In the genomic region with DNA sequence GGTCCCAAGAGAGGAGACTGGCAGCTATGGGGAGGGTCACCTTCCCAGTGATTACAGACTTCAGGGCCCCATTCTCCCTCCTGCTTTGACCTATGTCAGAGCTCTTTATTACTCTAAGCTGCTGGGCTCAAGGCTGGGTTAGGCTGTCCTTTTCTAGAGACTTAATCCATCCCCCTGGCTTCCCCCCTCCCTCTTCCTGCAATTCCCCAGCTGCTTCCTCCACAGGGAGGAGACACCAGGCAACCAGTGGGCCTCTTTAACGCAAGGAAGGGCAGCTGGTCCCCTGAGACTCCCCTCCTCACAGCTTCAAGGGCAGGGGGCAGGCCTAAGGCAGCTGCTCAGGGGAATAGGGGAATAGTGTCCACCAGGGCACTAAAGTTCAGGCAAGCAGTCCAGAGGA, we compare ENCODE assay signal across 9 mouse cellular contexts. TPM values are rescaled to one million over a fixed set of nuclear protein-coding genes. Genes with fewer than 3 reads are reported as not detected.
DNase-seq lines count a peak whose midpoint lies in the region; ATAC-seq and TF ChIP-seq lines count a peak whose summit lies in the region.
"Had no signal": no experiment of that assay in that cellular context is flagged by ENCODE, and none has a peak within 500 bp of the region (broad histone marks: within the 10 kb centered on the region; RNA-seq: fewer than 3 reads in every experiment).

No protein-coding gene starts in this region.

- no peaks in the 10 kb centered on the region for H3K79me2 ChIP-seq in heart, adult 2 months (replicated peaks; ENCODE audit: control insufficient read depth, insufficient read depth, low read length)

- no peak overlapping the region for H3K4me2 ChIP-seq in kidney, postnatal 0 days (ENCODE audit: low read length)
- H3K4me2 ChIP-seq in neural tube, embryonic 15.5 days: peak overlapping the region; percentile 99; the same call in 1 of the 2 replicates

- no peak for TF ChIP-seq POLR2A in kidney, adult 2 months (IDR thresholded peaks at IDR 0.05; ENCODE audit: low read depth, low read length)
- TF ChIP-seq POLR2A in heart, adult 2 months (IDR thresholded peaks at IDR 0.05; ENCODE audit: insufficient read depth, low read depth, low read length): 0 out of 2 replicates have a peak, but pooled peaks have one; percentile 32

- intact Hi-C loops in heart, adult 2 months (cut with DNase I): no loop called here

- H3K27me3 ChIP-seq in kidney, adult 2 months (replicated peaks; ENCODE audit: control insufficient read depth, insufficient read depth, low read length): no peaks in the 10 kb centered on the region
- no peaks in the 10 kb centered on the region for H3K27me3 ChIP-seq in heart, adult 2 months (ENCODE audit: control insufficient read depth, insufficient read depth, low read length)
- no peaks in the 10 kb centered on the region for H3K27me3 ChIP-seq in kidney, postnatal 0 days (ENCODE audit: insufficient read depth, low read length)
- H3K27me3 ChIP-seq in neural tube, embryonic 15.5 days (replicated peaks): peaks cover 8% of the 10 kb centered on the region; the same call in 1 of the 2 replicates

- peak; percentile 68 for DNase-seq in kidney, adult 2 months
- no peak for DNase-seq in kidney, adult 11 months
- DNase-seq in heart, adult 2 months: peak; percentile 62 to 73
- DNase-seq in kidney, postnatal 0 days (ENCODE audit: low spot score): peak; percentile 75
- no peak for DNase-seq in cerebellum, adult 11 months
- DNase-seq in spleen, postnatal 14 days (ENCODE audit: low spot score in 2 of 2): no peak
- no peak for DNase-seq in right cerebral cortex, adult 18-20 months

- no peaks in the 10 kb centered on the region for H3K36me3 ChIP-seq in kidney, adult 2 months (ENCODE audit: control insufficient read depth, insufficient read depth, low read length)
- H3K36me3 ChIP-seq in heart, adult 2 months (ENCODE audit: control insufficient read depth, insufficient read depth, low read length): no peaks in the 10 kb centered on the region
- H3K36me3 ChIP-seq in kidney, postnatal 0 days (ENCODE audit: insufficient read depth, low read length): no peaks in the 10 kb centered on the region
- H3K36me3 ChIP-seq in neural tube, embryonic 15.5 days: no peaks in the 10 kb centered on the region

- TF ChIP-seq EP300 in heart, adult 2 months (IDR thresholded peaks at IDR 0.05; ENCODE audit: insufficient read depth, low read depth, low read length): peak; percentile 76

- no peak for ATAC-seq in kidney, postnatal 0 days (replicated peaks; ENCODE audit: low FRiP score, low read depth)
- no peak for ATAC-seq in neural tube, embryonic 15.5 days (ENCODE audit: low FRiP score)

- 0 out of 2 replicates have a peak overlapping the region, but pooled peaks have one; percentile 11 for H3K9ac ChIP-seq in heart, adult 2 months (ENCODE audit: low read depth, low read length)
- no peak overlapping the region for H3K9ac ChIP-seq in kidney, postnatal 0 days (ENCODE audit: low read depth, low read length)
- no peak overlapping the region for H3K9ac ChIP-seq in neural tube, embryonic 15.5 days (replicated peaks)

- no peaks in the 10 kb centered on the region for H3K9me3 ChIP-seq in kidney, postnatal 0 days (replicated peaks; ENCODE audit: low read length)
- no peaks in the 10 kb centered on the region for H3K9me3 ChIP-seq in neural tube, embryonic 15.5 days (replicated peaks)

- H3K4me3 ChIP-seq in kidney, adult 2 months (ENCODE audit: insufficient read depth, low read depth, low read length): no peak overlapping the region
- H3K4me3 ChIP-seq in heart, adult 2 months: no peak overlapping the region
- H3K4me3 ChIP-seq in kidney, postnatal 0 days (replicated peaks; ENCODE audit: low read depth, low read length): no peak overlapping the region
- no peak overlapping the region for H3K4me3 ChIP-seq in neural tube, embryonic 15.5 days (replicated peaks)

- TF ChIP-seq CTCF in kidney, adult 2 months (conservative IDR thresholded peaks at IDR 0.05; ENCODE audit: insufficient read depth, insufficient read length, low read depth, low read length): no peak
- peak; percentile 25; the same call in 1 of the 2 replicates for TF ChIP-seq CTCF in heart, adult 2 months (IDR thresholded peaks at IDR 0.05)
- TF ChIP-seq CTCF in kidney, postnatal 0 days (IDR thresholded peaks at IDR 0.05; ENCODE audit: low read depth): peak; percentile 27; the same call in 1 of the 2 replicates

- H3K4me1 ChIP-seq in kidney, adult 2 months (ENCODE audit: control insufficient read depth, insufficient read depth, low read length): no peaks in the 10 kb centered on the region
- H3K4me1 ChIP-seq in heart, adult 2 months (ENCODE audit: control insufficient read depth, insufficient read depth, low read length): peaks cover 12% of the 10 kb centered on the region
- H3K4me1 ChIP-seq in kidney, postnatal 0 days (replicated peaks; ENCODE audit: insufficient read depth, low read length): peaks cover 17% of the 10 kb centered on the region
- H3K4me1 ChIP-seq in neural tube, embryonic 15.5 days: peaks cover 59% of the 10 kb centered on the region

- no peak overlapping the region for H3K27ac ChIP-seq in kidney, adult 2 months (ENCODE audit: insufficient read depth, low read depth, low read length)
- H3K27ac ChIP-seq in heart, adult 2 months: peak overlapping the region; percentile 95
- H3K27ac ChIP-seq in kidney, postnatal 0 days: no peak overlapping the region
- no peak overlapping the region; the same call in 1 of the 2 replicates for H3K27ac ChIP-seq in neural tube, embryonic 15.5 days (replicated peaks)

- 56% methylated on average over 1 of the region's 1 CpGs for WGBS in kidney, adult 2 months
- WGBS in heart, adult 2 months: 53% methylated on average over 1 of the region's 1 CpGs
- 23% methylated on average over 1 of the region's 1 CpGs for WGBS in kidney, postnatal 0 days
- WGBS in neural tube, embryonic 15.5 days: 5% methylated on average over 1 of the region's 1 CpGs

RNA-seq across cellular contexts. Expression of gene Impdh1, which starts 1.9 kb away (rescaled TPM):
- 16.8 and 17.7 TPM in 2 replicates for polyA plus RNA-seq in kidney, adult 2 months (2012; rRNA removed)
- 10 to 100 TPM; 17.8 to 18.9 TPM for total RNA-seq in heart, adult 2 months (2021)
- polyA plus RNA-seq in heart, adult 2 months (2012; rRNA removed): 34.2 and 36.3 TPM in 2 replicates
- polyA plus RNA-seq in kidney, postnatal 0 days (2015; fragmentation: Nextera tagmentation; extraction: Ambion mirVana): 26.3 and 28.0 TPM in 2 replicates
- polyA plus RNA-seq in neural tube, embryonic 15.5 days (2015; fragmentation: Nextera tagmentation; extraction: Ambion mirVana): 84.1 and 84.2 TPM in 2 replicates

RNA-seq across cellular contexts. Expression of gene Prrt4, which starts 34.9 kb away (rescaled TPM):
- 0.20 and 0.24 TPM in 2 replicates for polyA plus RNA-seq in kidney, adult 2 months (2012; rRNA removed)
- 1 to 10 TPM; 2.2 TPM for total RNA-seq in heart, adult 2 months (2021)
- polyA plus RNA-seq in heart, adult 2 months (2012; rRNA removed): 2.0 and 2.2 TPM in 2 replicates
- 0.50 and 0.76 TPM in 2 replicates for polyA plus RNA-seq in kidney, postnatal 0 days (2015; fragmentation: Nextera tagmentation; extraction: Ambion mirVana)
- 12.6 and 13.9 TPM in 2 replicates for polyA plus RNA-seq in neural tube, embryonic 15.5 days (2015; fragmentation: Nextera tagmentation; extraction: Ambion mirVana)
- total RNA-seq: liver, adult 2 months had no signal

RNA-seq across cellular contexts. Expression of gene Rbm28, which starts 49.4 kb away (rescaled TPM):
- polyA plus RNA-seq in kidney, adult 2 months (2012; rRNA removed): 4.9 and 6.1 TPM in 2 replicates
- 10 to 100 TPM; 18.4 to 18.8 TPM for total RNA-seq in heart, adult 2 months (2021)
- 4.6 and 13.2 TPM in 2 replicates for polyA plus RNA-seq in heart, adult 2 months (2012; rRNA removed)
- polyA plus RNA-seq in kidney, postnatal 0 days (2015; fragmentation: Nextera tagmentation; extraction: Ambion mirVana): 26.6 and 30.9 TPM in 2 replicates
- 38.2 and 41.1 TPM in 2 replicates for polyA plus RNA-seq in neural tube, embryonic 15.5 days (2015; fragmentation: Nextera tagmentation; extraction: Ambion mirVana)

RNA-seq across cellular contexts. Expression of gene Hilpda, which starts 58.0 kb away (rescaled TPM):
- 6.5 and 7.4 TPM in 2 replicates for polyA plus RNA-seq in kidney, adult 2 months (2012; rRNA removed)
- 1 to 10 TPM; 5.3 TPM for total RNA-seq in heart, adult 2 months (2021)
- polyA plus RNA-seq in heart, adult 2 months (2012; rRNA removed): 12.1 and 15.8 TPM in 2 replicates
- polyA plus RNA-seq in kidney, postnatal 0 days (2015; fragmentation: Nextera tagmentation; extraction: Ambion mirVana): 32.8 and 34.2 TPM in 2 replicates
- 28.4 and 29.0 TPM in 2 replicates for polyA plus RNA-seq in neural tube, embryonic 15.5 days (2015; fragmentation: Nextera tagmentation; extraction: Ambion mirVana)

Comparison
In these comparisons a context has a peak if more than half of its experiments do, and no peak if none do; other contexts are left out.
1. DNase-seq: peak in kidney, adult 2 months (single experiment), heart, adult 2 months (2 of 2) and kidney, postnatal 0 days (single experiment); none in kidney, adult 11 months (single experiment), cerebellum, adult 11 months (single experiment), spleen, postnatal 14 days (0 of 2) and right cerebral cortex, adult 18-20 months (single experiment).